Mouse (Mus musculus) frontal cortex, adult 2 months (tissue): ENCODE measurements around the gene Hsd17b7. TPM values are rescaled to one million over a fixed set of nuclear protein-coding genes. Genes with fewer than 3 reads are reported as not detected.

Experiments used
- polyA plus RNA-seq: library from polyadenylated mRNA; depleted of rRNA; stranded (reverse); fragments of >200 nt; gene quantifications from 2 replicates; pipeline ENCODE4 v1.2.3, GENCODE M21; 2012; rRNA removed

The Hsd17b7 gene
- polyA plus RNA-seq, 1 experiment, result 11.5 TPM

Other genes starting within 250 kb of the Hsd17b7 start
- gene Rgs4, start 221.6 kb downstream of the Hsd17b7 start, polyA plus RNA-seq, result 207 and 252 TPM in 2 replicates
- 21.4 and 24.5 TPM in 2 replicates for gene Ccdc190, start 40.6 kb downstream of the Hsd17b7 start, polyA plus RNA-seq
- 4.8 and 5.9 TPM in 2 replicates for gene Ddr2, start 141.5 kb upstream of the Hsd17b7 start, polyA plus RNA-seq
- 42.6 and 43.6 TPM in 2 replicates for gene Uap1, start 205.7 kb upstream of the Hsd17b7 start, polyA plus RNA-seq
- gene Uhmk1, start 246.2 kb upstream of the Hsd17b7 start, polyA plus RNA-seq, result 75.1 and 75.6 TPM in 2 replicates